Mouse (Mus musculus): Measurements from ENCODE around the gene Galnt4. TPM values are rescaled to one million over a fixed set of nuclear protein-coding genes. Genes with fewer than 3 reads are reported as not detected.

Gene Galnt4
- polyA plus RNA-seq, 1 experiment from 2014 or later: 2.7 TPM

GRCm38 (mm10) chr10:99089906-99090305 is 18.1 kb upstream of the Galnt4 start:
- no peak overlapping the region for H3K4me2 ChIP-seq
- no peaks in the 10 kb centered on the region for H3K4me1 ChIP-seq (replicated peaks)
- WGBS (ENCODE audit: insufficient replicate concordance): 28% methylated on average over 6 of the region's 6 CpGs
- ATAC-seq (ENCODE audit: insufficient read depth): no peak
- H3K27ac ChIP-seq (replicated peaks): no peak overlapping the region
- 0 out of 2 replicates have a peak, but pooled peaks cover 2% of the 10 kb centered on the region for H3K27me3 ChIP-seq
- H3K9ac ChIP-seq: no peak overlapping the region
- H3K4me3 ChIP-seq (replicated peaks): no peak overlapping the region
- no peaks in the 10 kb centered on the region for H3K36me3 ChIP-seq (replicated peaks)
- H3K9me3 ChIP-seq (replicated peaks): no peaks in the 10 kb centered on the region

DNA sequence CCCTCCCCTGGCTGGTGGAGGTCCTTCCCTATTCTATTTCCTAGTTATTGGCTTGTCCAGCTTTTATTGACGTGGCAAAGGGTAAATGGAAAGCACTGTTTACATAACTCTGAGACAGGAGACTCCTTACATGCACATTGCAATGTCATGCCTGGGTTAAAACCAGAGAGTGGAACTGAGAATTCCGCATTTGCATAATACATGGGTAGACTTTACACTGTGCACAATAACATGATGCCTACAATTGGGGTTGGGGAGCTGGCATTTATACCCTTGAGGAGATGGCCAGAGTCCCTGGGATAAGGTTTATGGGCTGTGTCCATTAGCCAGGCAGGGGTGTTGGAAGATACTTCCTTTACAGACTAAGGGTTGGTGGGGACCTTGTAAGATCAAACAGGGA is 14.6 kb upstream of the Galnt4 start:
- H3K4me2 ChIP-seq: no peak overlapping the region
- H3K4me3 ChIP-seq (replicated peaks): no peak overlapping the region
- H3K4me1 ChIP-seq (replicated peaks): no peaks in the 10 kb centered on the region
- no peaks in the 10 kb centered on the region for H3K9me3 ChIP-seq (replicated peaks)
- no peak overlapping the region for H3K27ac ChIP-seq (replicated peaks)
- H3K36me3 ChIP-seq (replicated peaks): no peaks in the 10 kb centered on the region
- H3K27me3 ChIP-seq: no peaks in the 10 kb centered on the region
- WGBS (ENCODE audit: insufficient replicate concordance): 48% methylated on average over 2 of the region's 2 CpGs
- no peak overlapping the region for H3K9ac ChIP-seq
- no peak for ATAC-seq (ENCODE audit: insufficient read depth)

DNA sequence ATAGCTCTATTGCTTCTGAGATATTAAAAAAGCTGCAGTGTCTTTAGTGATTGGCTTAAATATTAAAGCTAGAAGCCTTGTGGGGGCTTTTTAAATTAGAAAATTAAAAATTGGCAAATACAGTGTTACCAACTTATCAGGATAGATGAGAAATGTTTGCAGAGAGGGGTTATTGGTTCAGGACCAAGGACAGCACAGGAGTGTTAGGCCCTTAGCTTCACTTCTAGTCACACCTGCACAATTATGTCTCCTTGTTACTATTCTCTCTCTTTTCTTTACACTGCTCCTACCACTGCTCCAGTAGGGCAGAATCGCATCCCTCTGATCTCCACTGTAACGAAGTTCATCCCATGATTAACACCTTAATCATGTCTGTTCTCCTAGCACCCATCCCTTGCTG is 12.8 kb upstream of the Galnt4 start:
- Histone ChIP-seq H3K27ac (replicated peaks) (no peak overlapping the region), H3K4me2 (no peak overlapping the region), H3K9me3 (replicated peaks) (no peaks in the 10 kb centered on the region), H3K4me1 (replicated peaks) (no peaks in the 10 kb centered on the region), H3K27me3 (no peaks in the 10 kb centered on the region), H3K36me3 (replicated peaks) (no peaks in the 10 kb centered on the region), H3K9ac (no peak overlapping the region), H3K4me3 (replicated peaks) (no peak overlapping the region)
- WGBS (ENCODE audit: insufficient replicate concordance): 58% methylated on average over 2 of the region's 2 CpGs
- no peak for ATAC-seq (ENCODE audit: insufficient read depth)

DNA sequence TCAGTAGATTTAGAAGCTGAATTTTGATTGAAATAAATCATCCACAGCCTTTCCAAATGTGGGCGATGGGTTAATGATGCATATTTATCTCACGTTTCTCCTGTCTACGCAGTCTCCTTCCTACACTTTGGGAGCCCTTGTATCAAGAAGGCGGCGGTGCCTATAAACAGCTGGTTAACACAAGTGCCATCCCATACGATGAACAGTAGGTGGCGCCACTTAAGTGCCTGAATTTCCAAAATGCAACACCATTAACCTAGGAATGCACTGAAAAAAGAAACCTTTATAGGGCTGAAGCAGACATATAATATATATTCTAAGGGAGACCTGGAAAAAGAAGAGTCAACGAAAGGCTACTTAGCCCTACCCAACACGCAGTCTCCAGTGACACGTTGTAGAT is 10.6 kb upstream of the Galnt4 start:
- Histone ChIP-seq H3K36me3 (replicated peaks) (no peaks in the 10 kb centered on the region), H3K9ac (no peak overlapping the region), H3K4me3 (replicated peaks) (no peak overlapping the region), H3K9me3 (replicated peaks) (no peaks in the 10 kb centered on the region), H3K4me2 (no peak overlapping the region), H3K27ac (replicated peaks) (no peak overlapping the region), H3K27me3 (no peaks in the 10 kb centered on the region), H3K4me1 (replicated peaks) (no peaks in the 10 kb centered on the region)
- ATAC-seq (ENCODE audit: insufficient read depth): no peak
- 54% methylated on average over 10 of the region's 10 CpGs for WGBS (ENCODE audit: insufficient replicate concordance)

DNA sequence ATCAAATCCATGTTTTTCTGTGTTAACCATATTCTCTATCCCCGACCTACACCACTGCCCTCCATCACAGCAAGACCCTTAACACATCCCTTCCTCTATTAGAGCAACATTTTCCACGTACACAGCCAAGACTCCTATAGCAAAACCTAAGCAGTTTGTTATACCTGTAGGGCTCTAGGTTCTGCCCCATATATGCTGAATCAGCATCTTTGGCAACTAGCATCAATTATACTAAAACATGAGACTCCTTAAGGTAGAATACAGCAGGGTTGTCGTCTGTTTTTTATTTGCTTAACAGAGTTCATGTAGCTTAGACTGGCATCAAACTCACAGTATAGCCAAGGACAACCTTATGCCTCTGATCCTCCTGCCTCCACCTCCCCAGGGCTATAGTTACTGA is 2.4 kb upstream of the Galnt4 start:
- H3K4me2 ChIP-seq: peak overlapping the region; percentile 95
- no peak for ATAC-seq (ENCODE audit: insufficient read depth)
- 74% methylated on average over 3 of the region's 3 CpGs for WGBS (ENCODE audit: insufficient replicate concordance)
- H3K36me3 ChIP-seq (replicated peaks): peaks cover 10% of the 10 kb centered on the region
- H3K9me3 ChIP-seq (replicated peaks): no peaks in the 10 kb centered on the region
- no peak overlapping the region; the same call in 1 of the 2 replicates for H3K4me3 ChIP-seq (replicated peaks)
- no peak overlapping the region for H3K9ac ChIP-seq
- peaks cover 17% of the 10 kb centered on the region for H3K4me1 ChIP-seq (replicated peaks)
- no peaks in the 10 kb centered on the region for H3K27me3 ChIP-seq
- no peak overlapping the region for H3K27ac ChIP-seq (replicated peaks)

GRCm38 (mm10) chr10:99106311-99106702 is 1.7 kb upstream of the Galnt4 start:
- Histone ChIP-seq H3K27me3 (no peaks in the 10 kb centered on the region), H3K9me3 (replicated peaks) (no peaks in the 10 kb centered on the region), H3K4me2 (peak overlapping the region; percentile 95), H3K4me1 (replicated peaks) (peaks cover 18% of the 10 kb centered on the region), H3K36me3 (replicated peaks) (peaks cover 10% of the 10 kb centered on the region), H3K4me3 (replicated peaks) (peak overlapping the region; percentile 95), H3K27ac (replicated peaks) (peak overlapping the region; percentile 84), H3K9ac (peak overlapping the region; percentile 91)
- WGBS (ENCODE audit: insufficient replicate concordance): 36% methylated on average over 8 of the region's 8 CpGs
- ATAC-seq (ENCODE audit: insufficient read depth): no peak

GRCm38 (mm10) chr10:99106703-99107631 is 992 bp upstream of the Galnt4 start, which contains the start of gene Poc1b:
Gene Poc1b, plus strand, starts transcription at chr10:99107036.
- Histone ChIP-seq H3K4me1 (replicated peaks) (peaks cover 20% of the 10 kb centered on the region), H3K27ac (replicated peaks) (peak within 1 kb of the TSS; percentile 84), H3K9me3 (replicated peaks) (no peaks in the 10 kb centered on the region), H3K9ac (peak within 1 kb of the TSS; percentile 91), H3K27me3 (no peaks in the 10 kb centered on the region), H3K4me2 (peak within 1 kb of the TSS; percentile 95), H3K36me3 (replicated peaks) (peaks cover 10% of the 10 kb centered on the region), H3K4me3 (replicated peaks) (peak within 1 kb of the TSS; percentile 95)
- WGBS (ENCODE audit: insufficient replicate concordance): under 1% methylated on average over 103 of the region's 106 CpGs
- peak; percentile 89 for ATAC-seq (ENCODE audit: insufficient read depth)

DNA sequence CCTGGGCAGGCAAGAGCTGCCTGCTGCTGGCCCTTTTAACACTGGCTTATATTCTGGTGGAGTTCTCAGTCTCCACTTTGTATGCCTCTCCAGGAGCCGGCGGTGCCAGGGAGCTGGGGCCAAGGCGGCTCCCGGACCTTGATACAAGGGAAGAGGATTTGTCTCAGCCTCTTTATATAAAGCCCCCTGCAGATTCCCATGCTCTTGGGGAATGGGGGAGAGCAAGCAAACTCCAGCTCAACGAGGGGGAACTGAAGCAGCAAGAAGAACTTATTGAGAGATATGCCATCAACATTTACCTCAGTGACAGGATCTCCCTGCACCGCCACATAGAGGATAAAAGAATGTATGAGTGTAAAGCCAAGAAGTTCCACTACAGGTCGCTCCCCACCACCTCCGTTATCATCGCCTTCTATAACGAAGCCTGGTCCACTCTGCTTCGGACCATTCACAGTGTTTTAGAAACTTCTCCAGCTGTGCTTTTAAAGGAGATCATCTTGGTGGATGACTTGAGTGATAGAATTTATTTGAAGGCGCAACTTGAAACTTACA is 548 bp downstream of the Galnt4 start:
- ATAC-seq (ENCODE audit: insufficient read depth): no peak; the same call in 1 of the 2 replicates
- Histone ChIP-seq H3K27ac (replicated peaks) (no peak overlapping the region), H3K9ac (peak overlapping the region; percentile 91), H3K9me3 (replicated peaks) (no peaks in the 10 kb centered on the region), H3K27me3 (no peaks in the 10 kb centered on the region), H3K36me3 (replicated peaks) (peaks cover 10% of the 10 kb centered on the region), H3K4me3 (replicated peaks) (peak overlapping the region; percentile 95), H3K4me1 (replicated peaks) (peaks cover 20% of the 10 kb centered on the region), H3K4me2 (peak overlapping the region; percentile 95)
- WGBS (ENCODE audit: insufficient replicate concordance): 48% methylated on average over 12 of the region's 12 CpGs

DNA sequence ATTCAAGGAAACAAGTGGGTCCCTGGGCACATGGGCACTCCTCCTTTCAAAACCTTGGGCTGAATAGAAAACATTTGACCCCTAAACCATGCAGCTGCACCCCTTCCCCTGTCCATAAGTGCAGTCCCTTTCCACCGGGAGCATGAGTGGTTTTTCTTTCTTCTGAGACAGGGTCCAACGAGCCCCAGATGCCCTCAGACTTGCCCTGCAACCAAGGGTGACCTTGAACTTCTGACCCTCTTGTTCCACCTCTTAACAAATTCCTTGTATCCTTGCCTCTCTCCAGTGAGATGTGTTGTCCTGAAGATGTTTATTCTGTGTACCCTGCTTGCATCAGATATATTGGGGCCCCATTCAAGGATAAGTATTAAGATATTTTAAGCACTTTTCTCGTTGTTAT is 5.6 kb downstream of the Galnt4 start:
- no peak overlapping the region for H3K27ac ChIP-seq (replicated peaks)

GRCm38 (mm10) chr10:99114295-99114694 is 6.3 kb downstream of the Galnt4 start:
- no peak overlapping the region for H3K27ac ChIP-seq (replicated peaks)

More for the DNA sequence above, 5.6 kb downstream of the Galnt4 start:
- ATAC-seq (ENCODE audit: insufficient read depth): no peak
- Histone ChIP-seq H3K4me1 (replicated peaks) (peaks cover 13% of the 10 kb centered on the region), H3K9me3 (replicated peaks) (no peaks in the 10 kb centered on the region), H3K27me3 (no peaks in the 10 kb centered on the region), H3K36me3 (replicated peaks) (peaks cover 10% of the 10 kb centered on the region), H3K4me3 (replicated peaks) (no peak overlapping the region), H3K9ac (no peak overlapping the region), H3K4me2 (no peak overlapping the region)
- 55% methylated on average over 3 of the region's 3 CpGs for whole genome bisulfite sequencing (ENCODE audit: insufficient replicate concordance)

DNA sequence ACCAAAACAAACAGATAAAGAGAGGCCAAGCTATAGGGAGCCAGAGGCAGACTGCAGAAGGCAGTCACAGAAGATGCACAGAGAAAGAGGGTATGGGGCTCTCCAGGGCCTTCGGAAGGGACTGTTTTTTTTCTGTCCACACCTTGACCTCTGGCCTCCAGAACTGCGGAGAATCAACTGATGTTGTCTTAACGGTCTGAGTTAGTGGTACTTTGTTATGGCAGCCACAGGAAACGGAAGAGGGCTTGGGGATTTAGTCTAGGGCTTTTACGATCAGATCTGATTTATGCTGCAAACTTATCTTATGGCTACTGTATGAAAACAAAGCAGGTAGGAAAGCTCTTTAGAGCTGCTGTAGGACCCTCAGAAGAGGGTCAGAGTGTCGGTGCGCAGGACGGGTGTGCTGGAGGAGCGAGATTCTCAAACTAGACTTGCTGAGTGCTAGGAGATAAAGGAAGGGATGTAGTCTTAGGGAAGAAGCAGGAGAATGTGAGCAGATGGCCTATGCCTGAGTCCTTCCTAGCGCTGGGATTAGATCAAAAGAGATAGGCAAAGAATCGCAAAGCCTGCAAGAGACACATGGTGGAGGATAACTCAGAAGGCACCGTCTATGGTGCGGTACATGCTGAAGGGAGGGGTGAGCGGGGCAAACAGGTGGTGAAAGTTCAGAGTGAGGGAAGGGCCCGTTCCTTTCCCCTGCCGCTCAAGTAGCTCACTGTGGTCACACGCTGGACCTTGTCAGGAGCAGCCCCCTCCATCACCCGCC is 7.7 kb downstream of the Galnt4 start:
- H3K4me1 ChIP-seq (replicated peaks): peaks cover 9% of the 10 kb centered on the region; the same call in 1 of the 2 replicates
- H3K4me2 ChIP-seq: no peak overlapping the region
- no peaks in the 10 kb centered on the region for H3K27me3 ChIP-seq
- no peaks in the 10 kb centered on the region for H3K9me3 ChIP-seq (replicated peaks)
- no peak overlapping the region for H3K4me3 ChIP-seq (replicated peaks)
- ATAC-seq (ENCODE audit: insufficient read depth): no peak
- H3K27ac ChIP-seq (replicated peaks): no peak overlapping the region
- no peaks in the 10 kb centered on the region for H3K36me3 ChIP-seq (replicated peaks)
- WGBS (ENCODE audit: insufficient replicate concordance): 45% methylated on average over 18 of the region's 18 CpGs
- H3K9ac ChIP-seq: no peak overlapping the region

More at GRCm38 (mm10) chr10:99114295-99114694, 6.3 kb downstream of the Galnt4 start:
- ATAC-seq (ENCODE audit: insufficient read depth): no peak
- no peak overlapping the region for H3K9ac ChIP-seq
- no peaks in the 10 kb centered on the region for H3K27me3 ChIP-seq
- no peaks in the 10 kb centered on the region for H3K9me3 ChIP-seq (replicated peaks)
- H3K4me1 ChIP-seq (replicated peaks): peaks cover 9% of the 10 kb centered on the region; the same call in 1 of the 2 replicates
- H3K4me2 ChIP-seq: no peak overlapping the region
- H3K4me3 ChIP-seq (replicated peaks): no peak overlapping the region
- H3K36me3 ChIP-seq (replicated peaks): peaks cover 8% of the 10 kb centered on the region
- WGBS (ENCODE audit: insufficient replicate concordance): 67% methylated on average over 8 of the region's 8 CpGs
